Mouse (Mus musculus) limb, embryonic 14.5 days (tissue): ENCODE measurements around the gene Kmt5c. TPM values are rescaled to one million over a fixed set of nuclear protein-coding genes. Genes with fewer than 3 reads are reported as not detected.

Experiments
- ATAC-seq: fragments of 200-750 bp; cut with Nextera tagmentation; 2 replicates; pipeline ENCODE4 v1.8.0; 2017; ENCODE audit warnings: low read depth, moderate number of reproducible peaks, moderate TSS enrichment; ENCODE audit not compliant: low FRiP score
- DNase-seq: peaks from one replicate; pipeline ENCODE4 v3.0.0-alpha.2; 2015; ENCODE audit warnings: low spot score
- H3K27ac ChIP-seq: fragments of 300-500 bp; sonication (generic); replicated peaks from 2 replicates; pipeline ENCODE4 v1.5.1; 2014; ENCODE audit warnings: low read depth, mild to moderate bottlenecking, low read length, moderate library complexity, mixed read lengths
- H3K27me3 ChIP-seq: fragments of 300-500 bp; sonication (generic); 2 replicates; pipeline ENCODE4 v1.6.1; 2014; ENCODE audit warnings: low read length, mixed read lengths; ENCODE audit not compliant: control insufficient read depth, insufficient read depth
- H3K36me3 ChIP-seq: fragments of 300-500 bp; sonication (generic); 2 replicates; pipeline ENCODE4 v1.6.1; 2014; ENCODE audit warnings: mild to moderate bottlenecking, low read length, moderate library complexity, mixed read lengths; ENCODE audit not compliant: control insufficient read depth, insufficient read depth
- H3K4me1 ChIP-seq: fragments of 300-500 bp; sonication (generic); 2 replicates; pipeline ENCODE4 v1.6.1; 2014; ENCODE audit warnings: antibody characterized with exemption, low read length, mixed read lengths; ENCODE audit not compliant: control insufficient read depth, insufficient read depth
- H3K4me2 ChIP-seq: fragments of 300-500 bp; sonication (generic); replicated peaks from 2 replicates; pipeline ENCODE4 v1.6.1; 2014; ENCODE audit warnings: low read depth, mild to moderate bottlenecking, low read length, moderate library complexity; ENCODE audit not compliant: severe bottlenecking
- H3K4me3 ChIP-seq: fragments of 300-500 bp; sonication (generic); replicated peaks from 2 replicates; pipeline ENCODE4 v1.5.1; 2014; ENCODE audit warnings: low read length
- H3K9ac ChIP-seq: fragments of 300-500 bp; sonication (generic); 2 replicates; pipeline ENCODE4 v1.6.1; 2014; ENCODE audit warnings: mild to moderate bottlenecking, low read depth, low read length, moderate library complexity; ENCODE audit not compliant: severe bottlenecking
- H3K9me3 ChIP-seq: fragments of 300-500 bp; sonication (generic); 2 replicates; pipeline ENCODE4 v1.6.1; 2016; ENCODE audit warnings: low read length; ENCODE audit not compliant: control insufficient read depth
- POLR2A ChIP-seq: fragments of 200-500 bp; IDR thresholded peaks from 2 replicates; pipeline ENCODE4 v1.8.0; 2012; ENCODE audit warnings: inconsistent platforms, mild to moderate bottlenecking, moderate library complexity, borderline replicate concordance; ENCODE audit not compliant: insufficient read depth, insufficient read length; ENCODE audit errors: extremely low read depth
- WGBS: fragments of 180-500 bp; shearing (Covaris S2); extraction: QIAGEN DNeasy Blood & Tissue Kit; methylation state at CpG from one replicate; pipeline ENCODE4 v1.1.7; 2014; 5-methylcytosine and 5-hydroxymethylcytosine counted together
- polyA plus RNA-seq, 2 experiments: library from polyadenylated mRNA; depleted of rRNA in 1 of 2; stranded (reverse) in 1 of 2; unstranded in 1 of 2; fragments of >200 nt; fragmentation: Nextera tagmentation in 1 of 2; extraction: Ambion mirVana in 1 of 2; gene quantifications; 2 replicates each; pipeline versions ENCODE4 v1.2.1 to v1.2.3; 2012 to 2014

The Kmt5c gene
- polyA plus RNA-seq, 2 experiments, result 44.4 to 161 TPM

GRCm38 (mm10) chr7:4740309-4740727 lies 403 bp downstream of the Kmt5c start:
- H3K4me1 ChIP-seq, result peaks cover 12% of the 10 kb centered on the region
- H3K27ac ChIP-seq, result peak overlapping the region; percentile 77
- 0% methylated on average over 6 of the region's 14 CpGs for WGBS
- peak; percentile 8 for DNase-seq
- H3K9ac ChIP-seq, result peak overlapping the region; percentile 81
- H3K4me3 ChIP-seq, result peak overlapping the region; percentile 78
- peak; percentile 3; the same call in 1 of the 2 replicates for ATAC-seq
- no peaks in the 10 kb centered on the region for H3K9me3 ChIP-seq
- H3K36me3 ChIP-seq, result peaks cover 29% of the 10 kb centered on the region
- no peak for TF ChIP-seq POLR2A
- no peaks in the 10 kb centered on the region for H3K27me3 ChIP-seq
- H3K4me2 ChIP-seq, result peak overlapping the region; percentile 80

GRCm38 (mm10) chr7:4741151-4741550 lies 1.2 kb downstream of the Kmt5c start:
- Histone ChIP-seq H3K4me1 (peaks cover 12% of the 10 kb centered on the region), H3K4me2 (peak overlapping the region; percentile 80), H3K36me3 (peaks cover 36% of the 10 kb centered on the region), H3K4me3 (peak overlapping the region; percentile 78), H3K9me3 (no peaks in the 10 kb centered on the region), H3K27me3 (no peaks in the 10 kb centered on the region), H3K27ac (peak overlapping the region; percentile 77; the same call in 1 of the 2 replicates), H3K9ac (peak overlapping the region; percentile 81)
- 15% methylated on average over 4 of the region's 4 CpGs for WGBS
- DNase-seq (no peak), ATAC-seq (no peak)
- no peak for TF ChIP-seq POLR2A

GRCm38 (mm10) chr7:4741672-4742481 lies 2.0 kb downstream of the Kmt5c start:
- H3K4me1 ChIP-seq, result peaks cover 12% of the 10 kb centered on the region
- 86% methylated on average over 21 of the region's 21 CpGs for WGBS
- H3K4me2 ChIP-seq, result peak overlapping the region; percentile 80
- H3K27me3 ChIP-seq, result no peaks in the 10 kb centered on the region
- no peak overlapping the region for H3K27ac ChIP-seq
- ATAC-seq (no peak), DNase-seq (no peak)
- TF ChIP-seq POLR2A, result no peak
- H3K9me3 ChIP-seq, result no peaks in the 10 kb centered on the region
- peaks cover 42% of the 10 kb centered on the region for H3K36me3 ChIP-seq
- 0 out of 2 replicates have a peak overlapping the region, but pooled peaks have one; percentile 31 for H3K9ac ChIP-seq
- H3K4me3 ChIP-seq, result peak overlapping the region; percentile 78; the same call in 1 of the 2 replicates

- H3K4me3 ChIP-seq, result no peak overlapping the region
- H3K9me3 ChIP-seq, result no peaks in the 10 kb centered on the region
- no peak for TF ChIP-seq POLR2A
- ATAC-seq (no peak), DNase-seq (no peak)
- peaks cover 12% of the 10 kb centered on the region for H3K4me1 ChIP-seq
- 88% methylated on average over 6 of the region's 6 CpGs for WGBS
- no peak overlapping the region for H3K4me2 ChIP-seq
- peaks cover 47% of the 10 kb centered on the region for H3K36me3 ChIP-seq
- 0 out of 2 replicates have a peak overlapping the region, but pooled peaks have one; percentile 31 for H3K9ac ChIP-seq
- no peaks in the 10 kb centered on the region for H3K27me3 ChIP-seq
- H3K27ac ChIP-seq, result no peak overlapping the region
Measured at GRCm38 (mm10) chr7:4742482-4742819, 2.5 kb downstream of the Kmt5c start.

- Histone ChIP-seq H3K4me2 (no peak overlapping the region), H3K4me1 (peaks cover 12% of the 10 kb centered on the region), H3K4me3 (no peak overlapping the region), H3K36me3 (peaks cover 52% of the 10 kb centered on the region), H3K27ac (no peak overlapping the region), H3K27me3 (no peaks in the 10 kb centered on the region), H3K9ac (no peak overlapping the region), H3K9me3 (no peaks in the 10 kb centered on the region)
- WGBS, result 77% methylated on average over 2 of the region's 2 CpGs
- no peak for DNase-seq
- TF ChIP-seq POLR2A, result no peak
- no peak for ATAC-seq
Measured at GRCm38 (mm10) chr7:4743354-4743753, 3.4 kb downstream of the Kmt5c start.
